Mouse (Mus musculus) gastrocnemius, postnatal 4 days (tissue): ENCODE measurements around the gene Olfr68. TPM values are rescaled to one million over a fixed set of nuclear protein-coding genes. Genes with fewer than 3 reads are reported as not detected.
"Not testable (repeated sequence)": the region's sequence is repeated elsewhere in the genome, so short reads cannot be mapped to it uniquely, and the experiment has no call there.

Experiments
- DNase-seq, 2 experiments: peaks; one replicate each; pipeline ENCODE4 v3.0.0; 2021 to 2022; ENCODE audit warnings: low spot score in 2 of 2, mixed read lengths in 2 of 2
- long read RNA-seq, 2 experiments: library from polyadenylated mRNA; stranded (forward); transcript quantifications; one replicate each; pipeline ENCODE4 v2.0.0; 2021
- total RNA-seq, 2 experiments: library from RNA; stranded (reverse); gene quantifications; 2 replicates each; pipeline ENCODE4 v1.2.3; 2021

Olfr68 gene
- total RNA-seq = not detected
- long read RNA-seq, experiment 1 = 0 reads
- long read RNA-seq, experiment 2 = 0 reads

DNA sequence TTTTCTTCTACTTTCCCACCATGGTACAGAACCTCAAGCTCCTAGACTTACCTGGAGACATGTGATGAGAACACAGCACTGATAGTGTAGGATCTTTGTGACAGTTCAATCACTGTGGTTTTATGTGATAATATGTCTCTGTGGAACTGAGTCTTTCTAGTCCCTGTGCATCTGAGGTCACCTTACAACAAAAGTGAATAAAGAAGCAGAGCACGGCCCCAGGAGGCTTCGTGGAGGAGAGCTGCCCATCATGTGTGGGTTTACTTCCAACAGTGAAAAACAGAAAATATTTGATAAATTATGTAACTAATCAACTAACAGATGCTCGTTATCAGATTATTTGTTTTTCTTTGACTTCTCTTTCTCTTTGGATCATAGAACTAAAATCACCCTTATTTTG, at the start of gene Olfr68:
Gene Olfr68, minus strand, starts transcription at position 101 of the 400 bp plus-strand sequence.
- DNase-seq = no peak

- DNase-seq = no peak
These were observed 48.3 kb upstream of the Olfr68 start, which contains the start of gene Hbb-bs for GRCm38 (mm10) chr7:103827808-103828207. TSS of gene Hbb-bs (minus strand) at chr7:103828096.

GRCm38 (mm10) chr7:103827139-103827538, 47.6 kb upstream of the Olfr68 start:
- DNase-seq = not testable (repeated sequence)

- no peak for DNase-seq
These were observed 46.9 kb upstream of the Olfr68 start for GRCm38 (mm10) chr7:103826255-103826887.

DNA sequence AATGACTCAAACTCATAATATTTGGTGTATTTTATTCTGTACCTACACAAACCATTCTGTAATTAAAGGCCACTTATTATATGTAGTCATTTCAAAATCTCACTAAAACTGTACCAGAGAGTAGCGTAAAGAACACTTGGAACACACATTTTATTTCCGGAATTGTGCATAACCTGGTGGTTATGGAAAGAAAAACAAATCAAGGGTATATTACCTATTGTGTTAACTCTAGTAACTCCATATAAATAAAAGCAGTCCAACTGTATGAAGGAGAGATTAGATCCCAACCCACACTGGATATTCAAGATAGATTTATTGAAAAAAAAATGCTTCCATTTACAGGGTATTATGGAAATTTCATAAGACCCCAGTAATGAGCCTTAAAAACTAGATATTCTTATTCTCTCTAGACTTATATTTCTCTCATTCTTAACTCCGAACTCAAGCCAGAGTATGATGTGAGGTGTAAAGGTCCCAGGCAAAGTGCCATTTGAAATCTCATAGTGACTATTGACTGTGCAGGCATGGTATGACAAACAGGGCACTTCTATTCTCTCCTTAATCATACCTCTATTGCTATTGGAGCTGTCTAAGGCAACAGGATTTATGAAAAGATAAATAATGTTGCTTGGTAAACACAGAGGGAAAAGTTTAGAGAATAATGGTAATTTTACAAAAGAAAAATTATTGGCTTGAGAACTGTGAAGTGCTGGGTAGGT, 46.2 kb upstream of the Olfr68 start:
- no peak for DNase-seq

- DNase-seq = no peak
These were observed 45.1 kb upstream of the Olfr68 start for GRCm38 (mm10) chr7:103824597-103824996.

DNA sequence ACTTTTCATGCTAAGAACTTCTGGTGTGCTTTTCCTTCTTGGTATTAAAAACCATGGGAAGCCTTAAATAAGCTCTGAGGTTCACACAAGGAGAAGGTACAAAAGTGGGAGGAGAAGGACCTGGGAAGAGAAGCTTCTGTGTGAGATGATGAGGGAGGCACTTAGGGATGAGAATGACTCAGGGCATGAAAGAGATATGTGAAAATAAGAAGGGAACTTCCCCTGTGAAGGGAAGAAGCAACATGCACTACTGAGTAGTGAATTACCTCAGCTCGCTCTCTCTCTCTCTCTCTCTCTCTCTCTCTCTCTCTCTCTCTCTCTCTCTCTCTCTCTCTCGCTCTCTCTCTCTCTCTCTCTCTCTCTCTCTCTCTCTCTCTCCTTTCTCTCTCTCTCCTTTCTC, 35.6 kb upstream of the Olfr68 start:
- not testable (repeated sequence) for DNase-seq

GRCm38 (mm10) chr7:103813766-103814165, 34.3 kb upstream of the Olfr68 start, which contains the start of gene Hbb-bt:
TSS of gene Hbb-bt (minus strand) at chr7:103813996.
- no peak for DNase-seq

GRCm38 (mm10) chr7:103813152-103813551, 33.7 kb upstream of the Olfr68 start:
- DNase-seq = not testable (repeated sequence)

DNA sequence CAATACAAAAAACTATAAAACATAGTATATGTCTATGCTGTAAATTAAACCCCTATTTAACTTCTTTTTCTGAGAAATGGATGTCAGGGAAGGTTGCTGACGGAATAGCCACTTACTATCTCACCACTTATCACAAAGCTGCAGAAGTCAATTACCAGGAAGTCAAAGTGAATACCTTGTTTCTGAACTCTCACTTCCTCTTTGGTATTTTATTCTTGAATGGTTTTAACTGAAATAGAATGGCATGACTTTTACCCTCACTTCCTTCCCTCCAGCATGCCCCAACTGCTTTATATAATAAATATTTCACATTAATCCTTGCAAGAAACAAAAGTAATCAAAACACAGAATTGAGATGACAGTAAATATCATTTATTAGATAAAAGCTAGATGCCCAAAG, 32.7 kb upstream of the Olfr68 start:
- DNase-seq = no peak

GRCm38 (mm10) chr7:103811223-103811845, 31.8 kb upstream of the Olfr68 start:
- DNase-seq = no peak

- no peak for DNase-seq
These were observed 31.2 kb upstream of the Olfr68 start for GRCm38 (mm10) chr7:103810746-103811145.

DNA sequence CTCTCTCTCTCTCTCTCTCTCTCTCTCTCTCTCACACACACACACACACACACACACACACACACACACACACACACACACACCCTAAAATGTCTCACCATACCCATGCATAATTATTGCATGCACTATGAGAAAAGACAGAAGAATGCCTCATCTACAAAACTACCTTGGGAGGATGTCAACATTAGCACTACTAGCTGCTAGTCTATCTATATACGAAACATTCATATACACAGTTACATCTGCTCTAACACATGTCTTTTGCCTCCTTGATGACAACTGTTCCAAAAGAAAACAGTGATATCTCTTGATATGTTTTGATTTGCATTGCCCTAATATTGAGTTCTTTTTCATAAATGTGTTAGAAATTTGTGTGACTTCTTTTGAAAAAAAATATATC, 30.8 kb upstream of the Olfr68 start:
- DNase-seq = no peak

GRCm38 (mm10) chr7:103809801-103810155, 30.3 kb upstream of the Olfr68 start:
- no peak for DNase-seq

DNA sequence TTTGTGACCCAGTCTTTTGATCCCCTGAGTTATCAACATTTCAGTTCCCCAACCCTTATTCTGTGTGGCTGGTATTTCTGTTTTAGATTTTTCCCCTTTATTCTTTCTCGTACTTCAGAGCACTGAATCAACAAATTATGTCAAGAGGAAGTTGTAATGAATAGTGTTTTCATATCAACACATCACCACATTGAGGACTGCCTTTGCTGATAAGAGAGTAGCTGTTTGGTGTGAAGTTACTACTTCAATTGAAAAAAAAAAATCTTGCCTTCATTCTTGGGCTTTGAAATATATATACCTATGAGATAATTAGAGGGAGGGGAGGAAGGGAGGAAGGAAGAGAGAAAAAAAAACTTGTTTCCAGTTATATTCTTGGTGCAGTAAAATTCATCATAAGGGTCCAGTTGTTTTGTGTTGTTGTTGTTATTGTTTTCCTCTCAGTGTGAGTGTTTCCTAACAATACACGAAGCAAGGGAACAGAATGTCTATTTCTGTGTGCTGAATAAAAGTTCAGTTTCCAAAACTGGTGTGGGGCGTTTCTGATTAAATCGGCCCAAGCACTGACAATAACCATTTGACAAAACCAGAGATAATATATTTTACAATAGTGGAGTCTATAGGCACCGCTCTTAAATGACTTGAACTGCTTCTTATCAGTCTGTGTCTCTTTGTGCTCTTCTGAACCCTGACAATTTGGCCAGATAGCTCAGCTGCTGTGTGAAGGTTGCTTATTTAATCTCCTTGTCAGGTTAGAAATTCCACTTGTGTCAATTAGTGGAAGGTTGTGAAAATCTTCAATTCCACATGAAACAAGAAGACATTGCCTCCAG, 29.7 kb upstream of the Olfr68 start:
- no peak for DNase-seq

- not testable (repeated sequence) for DNase-seq
These were observed 28.6 kb upstream of the Olfr68 start for GRCm38 (mm10) chr7:103808120-103808519.

DNA sequence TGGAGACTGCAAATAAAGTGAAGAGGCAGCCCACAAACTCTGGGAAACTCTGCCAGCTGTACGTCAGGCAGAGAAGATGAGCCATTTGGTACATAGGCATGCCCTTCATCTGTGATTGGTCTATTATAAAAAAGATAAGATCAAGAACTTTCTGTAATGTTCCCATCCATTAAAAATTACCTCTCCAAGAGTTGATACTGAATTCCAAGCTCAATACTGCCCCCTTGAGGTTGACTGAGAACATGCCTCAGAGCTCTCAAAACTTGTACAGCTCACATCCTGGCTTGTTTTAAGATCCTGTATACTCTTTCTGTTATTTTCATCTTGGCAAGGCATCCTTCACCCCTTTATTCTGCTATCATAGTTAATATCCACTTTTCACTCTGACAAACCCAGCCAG, 27.4 kb upstream of the Olfr68 start:
- DNase-seq = no peak

GRCm38 (mm10) chr7:103792669-103793388, 13.3 kb upstream of the Olfr68 start:
- no peak for DNase-seq

DNA sequence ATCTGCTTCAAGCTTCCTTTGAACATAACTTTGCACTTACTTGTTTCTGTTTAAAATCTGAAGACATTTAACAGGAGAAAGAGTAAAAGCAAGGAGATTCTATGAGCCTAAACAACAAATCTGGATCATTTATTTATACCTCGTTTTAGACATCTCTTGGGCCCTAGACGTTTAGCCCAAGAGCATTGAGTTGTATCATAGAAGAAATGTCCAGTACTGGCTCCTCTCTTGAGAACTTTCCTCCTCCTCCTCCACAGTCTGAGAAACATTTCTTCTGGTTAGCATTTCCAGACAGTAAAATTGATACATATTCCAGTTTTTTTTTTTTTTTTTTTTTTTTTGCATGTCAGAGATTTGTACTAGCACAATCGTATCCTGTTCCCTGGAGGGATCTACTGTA, 12.2 kb upstream of the Olfr68 start, which contains the start of gene Olfr67:
Gene Olfr67, minus strand, starts transcription at position 101 of the 400 bp plus-strand sequence.
- no peak for DNase-seq

DNA sequence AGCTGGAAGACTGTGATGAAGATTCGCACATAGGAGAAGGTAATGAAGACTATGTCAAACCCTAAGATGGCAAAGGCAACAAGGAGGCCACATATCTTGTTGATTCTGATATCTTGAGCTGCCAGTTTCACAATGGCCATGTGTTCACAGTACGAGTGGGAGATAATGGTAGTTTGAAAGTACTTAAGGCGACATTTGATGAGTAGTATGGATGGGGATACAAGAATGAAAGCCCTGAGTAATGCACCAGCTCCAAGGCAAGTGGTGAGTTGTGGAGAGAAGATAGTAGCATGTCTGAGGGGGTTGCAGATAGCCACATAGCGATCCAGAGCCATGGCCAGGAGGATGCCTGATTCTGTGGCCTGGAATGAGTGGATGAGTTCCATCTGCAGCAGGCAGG, 1.8 kb downstream of the Olfr68 start:
- not testable (repeated sequence) for DNase-seq

DNA sequence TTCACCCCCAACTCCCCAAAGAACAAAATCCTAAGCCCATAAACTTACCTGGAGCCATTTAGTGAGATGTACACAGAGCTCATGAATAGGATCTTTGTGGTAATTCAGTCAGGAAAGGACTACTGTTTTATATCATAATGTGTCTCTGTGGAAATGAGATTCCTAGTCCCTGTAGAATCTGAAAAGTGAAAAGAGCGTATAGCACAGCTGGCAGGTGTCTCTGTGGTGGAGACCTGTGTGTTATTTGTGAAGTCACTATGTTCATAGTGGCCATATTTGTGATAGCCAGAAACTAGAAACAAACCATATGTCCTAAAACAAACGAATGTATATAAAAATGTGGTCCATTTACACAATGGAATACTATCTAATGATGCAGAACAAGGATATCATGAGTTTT, 8.0 kb downstream of the Olfr68 start, which contains the start of gene Olfr69:
Gene Olfr69, minus strand, starts transcription at position 101 of the 400 bp plus-strand sequence.
- DNase-seq = no peak
